ENCODE assay signal across 23 mouse cellular contexts in genomic region chr12:112737081-112737480, GRCm38 (mm10). TPM values are rescaled to one million over a fixed set of nuclear protein-coding genes. Genes with fewer than 3 reads are reported as not detected.
DNase-seq lines count a peak whose midpoint lies in the region; TF ChIP-seq lines count a peak whose summit lies in the region.
"Had no signal": no experiment of that assay in that cellular context is flagged by ENCODE, and none has a peak within 500 bp of the region (broad histone marks: within the 10 kb centered on the region; RNA-seq: fewer than 3 reads in every experiment).

No protein-coding gene starts in this region.

- H3K27ac ChIP-seq in kidney, adult 2 months (ENCODE audit: insufficient read depth, low read depth, low read length), result no peak overlapping the region
- H3K27ac ChIP-seq: embryonic facial prominence, embryonic 12.5 days; embryonic facial prominence, embryonic 15.5 days; forebrain, embryonic 12.5 days; heart, embryonic 15.5 days; hindbrain, embryonic 13.5 days; intestine, embryonic 15.5 days had no signal

- peak; percentile 34 for DNase-seq in cerebellum, adult 11 months
- DNase-seq in cerebellum, adult 8-10 months, result no peak
- DNase-seq in cerebellum, adult 9-11 months, result peak; percentile 64
- no peak for DNase-seq in cerebellum, postnatal 36 days
- peak; percentile 32 for DNase-seq in kidney, adult 2 months
- DNase-seq in kidney, adult 8-10 months, result no peak
- DNase-seq in right cerebral cortex, postnatal 14 days, result peak; percentile 3
- no peak for DNase-seq in right cerebral cortex, adult 18-20 months
- DNase-seq: B cell, adult 2 months; heart, adult 18-20 months; heart, postnatal 10 days; heart, postnatal 36 days had no signal

- no peaks in the 10 kb centered on the region for H3K27me3 ChIP-seq in kidney, adult 2 months (replicated peaks; ENCODE audit: control insufficient read depth, insufficient read depth, low read length)
- H3K27me3 ChIP-seq: CH12.LX; embryonic facial prominence, embryonic 12.5 days; embryonic facial prominence, embryonic 15.5 days; forebrain, embryonic 12.5 days; heart, embryonic 12.5 days; heart, embryonic 15.5 days; hindbrain, embryonic 13.5 days; intestine, embryonic 15.5 days; Patski had no signal

- peaks cover 2% of the 10 kb centered on the region; the same call in 1 of the 2 replicates for H3K4me1 ChIP-seq in kidney, adult 2 months (ENCODE audit: control insufficient read depth, insufficient read depth, low read length)
- H3K4me1 ChIP-seq: embryonic facial prominence, embryonic 12.5 days; embryonic facial prominence, embryonic 15.5 days; forebrain, embryonic 12.5 days; heart, embryonic 12.5 days; heart, embryonic 15.5 days; hindbrain, embryonic 13.5 days; intestine, embryonic 15.5 days had no signal

- TF ChIP-seq POLR2A in kidney, adult 2 months (IDR thresholded peaks at IDR 0.05; ENCODE audit: low read depth, low read length), result no peak

- H3K4me3 ChIP-seq in kidney, adult 2 months (ENCODE audit: insufficient read depth, low read depth, low read length), result no peak overlapping the region
- H3K4me3 ChIP-seq: embryonic facial prominence, embryonic 12.5 days; embryonic facial prominence, embryonic 15.5 days; forebrain, embryonic 12.5 days; heart, embryonic 12.5 days; heart, embryonic 15.5 days; hindbrain, embryonic 10.5 days; hindbrain, embryonic 13.5 days; intestine, embryonic 15.5 days had no signal

- TF ChIP-seq CTCF in kidney, adult 2 months (conservative IDR thresholded peaks at IDR 0.05; ENCODE audit: insufficient read depth, insufficient read length, low read depth, low read length), result no peak

- H3K36me3 ChIP-seq in kidney, adult 2 months (ENCODE audit: control insufficient read depth, insufficient read depth, low read length), result peaks cover 10% of the 10 kb centered on the region
- H3K36me3 ChIP-seq: G1E had no signal

- WGBS in kidney, adult 2 months, result 79% methylated on average over 7 of the region's 7 CpGs

RNA-seq across cellular contexts. Expression of gene Cep170b, which starts 16.8 kb away (rescaled TPM):
- 63.4 and 75.3 TPM in 2 replicates for polyA plus RNA-seq in kidney, adult 2 months (2012; rRNA removed)
- polyA plus RNA-seq: G1E had no signal

RNA-seq across cellular contexts. Expression of gene Pld4, which starts 23.4 kb away (rescaled TPM):
- 19.6 and 23.7 TPM in 2 replicates for polyA plus RNA-seq in kidney, adult 2 months (2012; rRNA removed)

RNA-seq across cellular contexts. Expression of gene Zbtb42, which starts 58.5 kb away (rescaled TPM):
- polyA plus RNA-seq in kidney, adult 2 months (2012; rRNA removed), result 10.7 and 12.1 TPM in 2 replicates

Comparison
In these comparisons a context has a peak if more than half of its experiments do, and no peak if none do; other contexts are left out.
1. DNase-seq: peak in cerebellum, adult 11 months (single experiment), cerebellum, adult 9-11 months (single experiment), kidney, adult 2 months (single experiment) and right cerebral cortex, postnatal 14 days (single experiment); none in cerebellum, adult 8-10 months (single experiment), cerebellum, postnatal 36 days (0 of 2), kidney, adult 8-10 months (0 of 2) and right cerebral cortex, adult 18-20 months (single experiment).